ENCODE assay signal across 18 mouse cellular contexts in the genomic region with DNA sequence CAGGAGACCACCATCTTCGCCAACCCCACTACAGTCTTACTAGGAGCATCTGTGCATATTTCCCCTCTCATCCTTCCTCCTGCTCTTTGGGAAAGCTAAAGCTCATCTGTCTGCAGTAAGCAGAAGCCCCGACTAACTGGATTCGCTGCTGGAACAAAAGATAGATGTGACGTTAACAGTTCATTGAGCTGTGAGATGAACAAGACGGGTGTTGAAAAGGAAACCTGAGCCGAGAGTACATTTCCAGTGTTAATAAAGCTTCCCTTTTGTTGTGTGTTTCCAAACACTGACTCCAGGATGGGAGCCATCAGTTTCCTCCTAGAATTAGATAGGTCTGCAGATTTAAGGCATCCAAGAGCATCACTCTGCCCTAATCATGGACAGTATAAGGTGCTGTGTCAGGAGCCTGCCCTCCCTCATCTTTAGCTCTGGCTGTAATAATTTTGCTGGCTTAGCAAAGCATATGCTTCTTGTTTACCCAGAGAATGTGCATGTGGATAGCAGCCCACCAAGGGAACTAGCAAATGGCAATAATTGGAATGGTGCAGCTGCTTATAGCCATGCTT.
DNase-seq lines count a peak whose midpoint lies in the region; ATAC-seq and TF ChIP-seq lines count a peak whose summit lies in the region.
"Had no signal": no experiment of that assay in that cellular context is flagged by ENCODE, and none has a peak within 500 bp of the region (broad histone marks: within the 10 kb centered on the region; RNA-seq: fewer than 3 reads in every experiment).

No protein-coding gene starts in this region.

- no peak overlapping the region for H3K9ac ChIP-seq in kidney, embryonic 15.5 days
- H3K9ac ChIP-seq in neural tube, embryonic 15.5 days (replicated peaks), result no peak overlapping the region
- H3K9ac ChIP-seq: embryonic facial prominence, embryonic 15.5 days had no signal

- H3K27me3 ChIP-seq in kidney, embryonic 15.5 days, result peaks cover 20% of the 10 kb centered on the region
- H3K27me3 ChIP-seq in kidney, adult 2 months (replicated peaks; ENCODE audit: control insufficient read depth, insufficient read depth, low read length), result no peaks in the 10 kb centered on the region
- H3K27me3 ChIP-seq in neural tube, embryonic 15.5 days (replicated peaks), result no peaks in the 10 kb centered on the region
- H3K27me3 ChIP-seq: embryonic facial prominence, embryonic 15.5 days had no signal

- H3K9me3 ChIP-seq in kidney, embryonic 15.5 days (replicated peaks), result no peaks in the 10 kb centered on the region
- H3K9me3 ChIP-seq in neural tube, embryonic 15.5 days (replicated peaks), result no peaks in the 10 kb centered on the region
- H3K9me3 ChIP-seq: embryonic facial prominence, embryonic 15.5 days had no signal

- no peak overlapping the region for H3K4me2 ChIP-seq in kidney, embryonic 15.5 days
- H3K4me2 ChIP-seq in neural tube, embryonic 15.5 days, result no peak overlapping the region
- H3K4me2 ChIP-seq: embryonic facial prominence, embryonic 15.5 days had no signal

- DNase-seq in embryo, embryonic 10.5 days (ENCODE audit: low spot score), result peak; percentile 10
- no peak for DNase-seq in embryo, embryonic 9.5 days (ENCODE audit: extremely low spot score)
- no peak for DNase-seq in kidney, adult 2 months
- DNase-seq in brain, embryonic 14.5 days (ENCODE audit: low read depth), result peak; percentile 49
- DNase-seq in lung, postnatal 14 days, result no peak
- DNase-seq: adrenal gland, postnatal 10 days; cerebellum, adult 2 months; gastrocnemius, postnatal 36 days; heart, adult 2 months; kidney, adult 18-20 months; thymus, adult 18-20 months; thymus, postnatal 36 days had no signal

- H3K4me1 ChIP-seq in kidney, embryonic 15.5 days, result no peaks in the 10 kb centered on the region
- H3K4me1 ChIP-seq in kidney, adult 2 months (ENCODE audit: control insufficient read depth, insufficient read depth, low read length), result no peaks in the 10 kb centered on the region
- H3K4me1 ChIP-seq in neural tube, embryonic 15.5 days, result no peaks in the 10 kb centered on the region
- H3K4me1 ChIP-seq: embryonic facial prominence, embryonic 15.5 days had no signal

- no peaks in the 10 kb centered on the region for H3K36me3 ChIP-seq in kidney, embryonic 15.5 days
- no peaks in the 10 kb centered on the region for H3K36me3 ChIP-seq in kidney, adult 2 months (ENCODE audit: control insufficient read depth, insufficient read depth, low read length)
- H3K36me3 ChIP-seq in neural tube, embryonic 15.5 days, result no peaks in the 10 kb centered on the region
- H3K36me3 ChIP-seq: embryonic facial prominence, embryonic 15.5 days had no signal

- no peak overlapping the region for H3K4me3 ChIP-seq in kidney, embryonic 15.5 days (replicated peaks)
- no peak overlapping the region for H3K4me3 ChIP-seq in kidney, adult 2 months (ENCODE audit: insufficient read depth, low read depth, low read length)
- no peak overlapping the region for H3K4me3 ChIP-seq in neural tube, embryonic 15.5 days (replicated peaks)
- H3K4me3 ChIP-seq: embryonic facial prominence, embryonic 15.5 days; heart, adult 2 months had no signal

- WGBS in kidney, embryonic 15.5 days, result 44% methylated on average over 6 of the region's 6 CpGs
- 47% methylated on average over 6 of the region's 6 CpGs for WGBS in kidney, adult 2 months
- 40% methylated on average over 6 of the region's 6 CpGs for WGBS in neural tube, embryonic 15.5 days

- no peak overlapping the region for H3K27ac ChIP-seq in kidney, embryonic 15.5 days
- no peak overlapping the region for H3K27ac ChIP-seq in kidney, adult 2 months (ENCODE audit: insufficient read depth, low read depth, low read length)
- H3K27ac ChIP-seq in neural tube, embryonic 15.5 days (replicated peaks), result 0 out of 2 replicates have a peak overlapping the region, but pooled peaks have one; percentile 23
- H3K27ac ChIP-seq: embryonic facial prominence, embryonic 15.5 days; heart, adult 2 months; macrophage had no signal

- no peak for TF ChIP-seq POLR2A in kidney, adult 2 months (IDR thresholded peaks at IDR 0.05; ENCODE audit: low read depth, low read length)
- no peak for TF ChIP-seq POLR2A in brain, embryonic 14.5 days (IDR thresholded peaks at IDR 0.05; ENCODE audit: borderline replicate concordance, extremely low read depth, insufficient read depth, insufficient read length, poor library complexity, severe bottlenecking)

- ATAC-seq in kidney, embryonic 15.5 days (replicated peaks; ENCODE audit: low FRiP score), result peak; percentile 69
- ATAC-seq in neural tube, embryonic 15.5 days (ENCODE audit: low FRiP score), result no peak; the same call in 1 of the 2 replicates
- ATAC-seq: activated CD4-positive, CD25-positive, alpha-beta regulatory T cell, adult 4 months; inflammation-experienced regulatory T-cells, adult 6 months had no signal

- no peak for TF ChIP-seq CTCF in kidney, adult 2 months (conservative IDR thresholded peaks at IDR 0.05; ENCODE audit: insufficient read depth, insufficient read length, low read depth, low read length)
- no peak for TF ChIP-seq CTCF in brain, embryonic 14.5 days (IDR thresholded peaks at IDR 0.05; ENCODE audit: borderline replicate concordance, extremely low read depth, insufficient read depth, insufficient read length)

Comparison
In these comparisons a context has a peak if more than half of its experiments do, and no peak if none do; other contexts are left out.
1. DNase-seq: peak in embryo, embryonic 10.5 days (single experiment) and brain, embryonic 14.5 days (single experiment); none in embryo, embryonic 9.5 days (single experiment), kidney, adult 2 months (single experiment) and lung, postnatal 14 days (single experiment).